Mouse (Mus musculus) cerebellum, postnatal 14 days (tissue): Measurements from ENCODE around the gene Rtp1.

Experiments used
- DNase-seq, 2 experiments: peaks; one replicate each; pipeline ENCODE4 v3.0.0; 2021; ENCODE audit warnings: mixed read lengths in 2 of 2

The Rtp1 gene

GRCm38 (mm10) chr16:23457338-23457737 is 28.4 kb downstream of the Rtp1 start:
- no peak for DNase-seq

- DNase-seq = no peak
Measured at GRCm38 (mm10) chr16:23458906-23459588, 30.1 kb downstream of the Rtp1 start.

GRCm38 (mm10) chr16:23463671-23464347 is 34.9 kb downstream of the Rtp1 start:
- DNase-seq = no peak

DNA sequence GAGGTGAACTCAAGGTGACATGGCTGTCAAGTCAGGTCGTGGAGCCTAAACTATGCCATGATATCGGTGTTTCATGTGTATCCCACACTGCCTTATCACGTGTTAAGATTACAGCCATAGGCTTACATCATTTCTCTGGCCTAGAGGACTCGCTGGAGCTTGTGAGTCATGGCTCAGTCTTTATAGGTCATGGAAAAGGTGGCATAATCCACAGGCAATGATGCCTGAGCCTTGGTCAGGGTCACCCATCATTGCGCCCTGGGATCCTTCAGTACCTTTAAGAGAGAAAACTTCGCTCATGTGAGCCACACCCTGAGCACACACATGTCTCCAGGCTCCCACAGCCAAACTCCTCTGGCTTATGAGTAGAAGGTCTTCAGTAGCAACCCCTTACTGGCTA is 42.6 kb downstream of the Rtp1 start:
- DNase-seq = no peak

DNA sequence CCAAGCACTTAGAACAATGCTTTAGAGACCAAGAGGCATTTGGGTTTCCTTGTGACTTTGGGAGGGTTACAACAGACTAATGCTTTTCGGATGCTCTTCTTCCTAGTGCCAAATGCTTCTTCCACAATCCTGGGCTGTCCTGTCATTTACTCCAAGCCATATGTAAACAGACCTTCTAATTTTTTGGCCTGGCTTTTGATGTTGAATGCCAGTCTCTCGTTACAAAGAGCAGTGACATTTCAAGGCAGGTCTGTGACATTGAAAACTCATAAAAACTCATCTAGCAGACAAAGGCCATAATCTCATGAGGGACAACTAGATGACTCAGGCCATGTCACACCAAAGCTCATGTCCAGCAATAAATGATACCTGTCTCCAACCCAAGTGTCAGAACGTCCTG is 43.1 kb downstream of the Rtp1 start:
- DNase-seq = no peak

DNA sequence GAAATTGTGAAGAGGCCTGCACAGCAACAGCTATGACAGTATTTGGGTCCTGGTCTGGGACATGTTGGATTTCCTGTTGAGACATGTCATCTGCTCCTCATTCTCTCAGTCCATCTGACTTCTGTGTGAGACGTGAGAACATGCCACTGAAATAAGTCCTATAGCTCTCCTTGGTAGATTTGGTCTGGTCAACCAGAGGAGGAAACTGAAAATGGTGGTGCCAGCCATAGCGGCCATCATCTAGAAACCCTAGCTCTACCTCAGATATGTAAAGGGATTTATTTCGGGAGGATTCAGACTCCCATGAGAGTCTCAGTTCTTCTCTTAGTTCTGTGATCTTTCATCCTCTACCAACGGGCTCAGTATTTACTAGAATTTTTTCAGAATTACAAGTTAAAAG is 46.7 kb downstream of the Rtp1 start:
- no peak for DNase-seq

DNA sequence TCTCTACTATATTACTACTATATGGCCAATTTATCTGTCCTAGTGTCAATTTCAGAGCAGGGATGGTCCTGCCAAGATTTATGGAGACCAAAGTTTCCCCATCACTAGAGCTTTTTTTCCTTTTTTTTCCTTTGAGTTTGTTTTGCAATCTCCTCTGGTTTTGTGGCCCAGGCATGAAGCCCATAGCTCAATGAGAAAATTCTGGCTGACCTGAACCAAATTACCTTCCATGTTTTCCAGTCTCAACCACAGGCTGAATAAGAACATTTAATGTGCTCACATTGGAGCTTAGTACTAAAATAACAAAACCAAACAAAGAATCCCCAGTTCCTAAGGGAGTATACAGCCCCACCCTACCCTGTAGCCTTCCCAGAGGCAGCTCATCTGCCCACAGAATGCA is 47.7 kb downstream of the Rtp1 start:
- DNase-seq = no peak

- no peak for DNase-seq
Measured at GRCm38 (mm10) chr16:23479872-23480603, 51.1 kb downstream of the Rtp1 start.

GRCm38 (mm10) chr16:23482218-23482617 is 53.3 kb downstream of the Rtp1 start:
- DNase-seq = no peak

- no peak for DNase-seq
Measured at GRCm38 (mm10) chr16:23482846-23483245, 53.9 kb downstream of the Rtp1 start.

DNA sequence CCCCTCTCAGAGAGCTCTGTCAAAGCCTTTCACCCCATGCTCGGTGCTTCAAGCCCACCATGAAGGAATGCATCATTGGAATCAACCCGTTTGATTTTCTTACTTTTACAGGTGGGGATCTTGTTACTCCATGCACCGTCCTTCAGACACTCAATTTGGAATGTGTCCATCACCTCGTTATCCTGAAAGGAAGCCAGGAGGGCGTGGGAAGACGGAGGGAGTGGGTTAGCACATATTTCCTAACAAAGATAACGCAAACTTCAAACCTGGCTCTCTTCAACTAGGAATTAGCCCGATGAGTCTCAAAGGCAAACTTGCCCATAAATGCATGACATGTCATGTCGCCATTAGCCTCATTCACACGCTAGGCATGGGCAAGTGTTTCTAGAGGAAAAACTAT is 54.4 kb downstream of the Rtp1 start:
- no peak for DNase-seq
